Mouse (Mus musculus): ENCODE data around the gene Ankrd40.
A peak's percentile ranks its signal among the peaks of the same experiment; 100 is the strongest.

The Ankrd40 gene

DNA sequence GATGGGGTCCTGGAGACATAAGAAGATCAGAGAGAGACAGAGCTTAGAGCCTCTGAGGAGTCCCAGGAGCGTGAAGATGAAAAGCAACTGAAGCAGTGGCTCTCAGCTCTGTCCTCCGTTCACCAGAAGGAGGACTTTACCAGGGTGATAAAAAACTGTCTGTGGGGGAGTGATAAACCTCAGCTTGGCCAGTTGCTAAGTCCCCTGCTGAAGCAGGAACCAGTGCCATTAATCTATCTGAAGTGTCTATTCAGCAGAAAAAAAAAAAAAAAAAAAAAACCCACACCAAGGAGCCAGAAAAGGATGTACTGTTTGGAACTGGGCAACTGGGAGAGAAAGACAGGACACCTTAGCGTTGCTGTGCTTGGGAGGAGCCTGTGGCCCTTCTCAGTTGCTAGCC is 23.3 kb downstream of the Ankrd40 start:
- no peak for DNase-seq (ENCODE audit: extremely low spot score)

DNA sequence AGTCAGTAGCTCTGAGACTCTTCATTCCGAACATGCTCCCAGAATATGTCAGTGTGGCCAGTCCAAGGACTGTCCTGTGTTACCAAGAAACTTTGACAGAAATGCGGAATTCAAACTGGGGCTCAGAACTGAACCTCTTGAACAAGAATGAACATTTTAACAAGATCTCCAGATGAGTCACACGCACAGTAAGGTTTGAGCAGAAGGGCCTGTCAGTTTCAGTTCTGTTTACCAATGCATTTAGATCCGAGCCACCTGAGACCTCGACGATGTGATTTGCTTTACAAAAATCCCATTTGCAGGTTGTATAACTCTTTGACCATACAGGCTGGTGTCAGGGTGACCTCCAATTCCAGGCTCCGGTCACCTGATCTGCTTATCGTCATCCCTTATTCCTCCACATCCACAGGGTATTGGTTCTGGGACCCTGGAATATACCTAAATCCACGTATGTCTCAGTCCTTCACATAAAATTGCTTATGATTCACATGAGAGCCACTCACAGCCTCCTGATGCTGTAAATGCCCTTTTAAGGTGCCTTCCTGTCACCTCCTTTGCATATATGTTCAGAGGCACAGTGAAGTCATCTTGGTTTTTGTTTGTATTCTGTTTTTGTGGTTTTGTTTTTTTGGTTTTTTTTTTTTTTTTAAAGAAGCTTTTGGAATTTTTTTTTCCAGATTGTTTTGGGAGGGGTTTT is 27.9 kb downstream of the Ankrd40 start:
- no peak for DNase-seq (ENCODE audit: extremely low spot score)

DNA sequence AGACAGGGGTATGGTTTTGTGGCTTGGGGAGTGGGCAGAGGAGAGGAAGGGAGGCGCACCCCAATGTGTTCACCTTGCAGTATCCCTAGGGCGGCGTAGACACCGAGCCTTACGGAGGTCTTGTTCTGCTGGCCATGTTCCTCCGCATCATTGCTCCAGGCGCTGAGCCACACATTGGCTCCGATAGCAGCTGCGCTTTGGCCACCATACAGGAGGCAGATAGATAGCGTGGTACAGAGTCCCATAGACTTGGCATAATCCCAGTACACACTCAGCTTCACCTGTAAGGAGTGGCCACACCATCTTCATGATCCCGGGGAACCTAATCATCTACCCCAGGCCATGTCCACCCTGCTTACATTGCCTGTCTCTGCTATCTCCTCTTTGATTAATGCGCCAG is 31.4 kb downstream of the Ankrd40 start:
- no peak for DNase-seq (ENCODE audit: extremely low spot score)

DNA sequence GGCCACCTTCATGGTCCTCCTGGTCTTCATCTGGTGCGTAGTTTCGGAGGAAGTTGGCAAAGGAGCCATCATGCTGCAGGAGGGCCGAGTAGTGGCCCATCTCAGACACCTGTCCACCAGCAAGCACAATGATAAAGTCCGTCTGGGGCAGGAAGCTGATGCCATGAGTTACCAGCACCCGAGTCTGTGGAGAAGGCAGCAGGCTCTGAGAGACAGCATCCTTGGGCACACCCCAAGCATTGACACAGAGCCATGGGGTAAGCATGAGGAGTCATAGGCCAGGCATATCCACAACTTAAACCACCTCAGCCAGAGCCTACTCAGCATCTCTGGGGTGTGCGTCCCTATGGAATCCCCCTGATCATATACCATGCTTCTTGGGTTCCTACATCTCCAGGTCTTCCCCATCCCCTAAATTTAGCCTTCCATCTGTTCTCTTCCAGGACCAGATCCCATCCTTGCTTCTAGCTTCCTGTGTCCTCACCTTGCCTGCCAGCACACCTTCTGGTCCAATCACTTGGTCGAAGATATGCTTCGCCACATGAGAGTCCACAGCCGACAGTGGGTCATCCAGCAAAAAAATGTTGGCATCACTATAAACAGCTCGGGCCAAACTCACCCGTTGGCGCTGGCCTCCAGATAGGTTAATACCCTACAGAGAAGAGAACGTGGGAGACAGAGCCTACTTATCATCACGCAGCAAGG is 33.5 kb downstream of the Ankrd40 start:
- DNase-seq (ENCODE audit: extremely low spot score), result no peak

DNA sequence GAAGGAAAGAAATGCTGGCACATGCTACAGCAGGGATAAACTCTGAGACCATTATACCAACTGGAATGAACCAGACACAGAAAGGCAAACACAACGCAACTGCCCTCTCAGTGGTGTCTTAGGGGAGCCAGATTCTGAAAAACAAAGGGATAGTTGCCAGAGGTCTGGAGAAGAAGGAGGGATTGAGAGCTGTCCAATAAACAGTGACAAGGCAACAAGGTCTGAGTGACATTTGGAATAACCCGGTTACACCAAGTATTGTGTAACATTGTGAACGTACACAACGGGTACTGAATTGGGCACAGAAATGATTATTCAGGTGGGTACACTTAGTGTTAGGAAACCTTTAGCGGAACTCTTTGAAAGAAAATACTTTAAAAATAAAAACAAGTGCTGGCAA is 34.3 kb downstream of the Ankrd40 start:
- DNase-seq (ENCODE audit: extremely low spot score), result no peak

DNA sequence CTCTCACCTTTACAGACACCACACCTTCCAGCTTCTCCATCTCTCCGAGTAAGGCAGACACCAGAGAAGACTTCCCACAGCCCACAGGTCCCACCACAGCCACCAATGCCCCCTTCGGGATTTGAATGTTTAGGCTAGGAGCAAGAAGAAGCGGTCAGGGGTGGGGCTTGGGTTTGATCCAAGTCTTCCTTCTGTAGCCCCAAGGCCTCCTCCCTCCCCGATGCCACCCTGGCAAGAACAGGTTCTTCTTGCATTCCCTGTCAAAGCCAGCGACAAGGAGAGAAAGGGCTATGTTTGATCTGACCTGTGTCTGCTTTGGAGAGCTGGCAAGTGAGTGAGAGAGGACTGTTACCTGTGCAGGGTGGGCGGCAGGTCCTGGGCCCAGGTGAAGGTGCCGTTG is 35.9 kb downstream of the Ankrd40 start:
- DNase-seq (ENCODE audit: extremely low spot score), result no peak

DNA sequence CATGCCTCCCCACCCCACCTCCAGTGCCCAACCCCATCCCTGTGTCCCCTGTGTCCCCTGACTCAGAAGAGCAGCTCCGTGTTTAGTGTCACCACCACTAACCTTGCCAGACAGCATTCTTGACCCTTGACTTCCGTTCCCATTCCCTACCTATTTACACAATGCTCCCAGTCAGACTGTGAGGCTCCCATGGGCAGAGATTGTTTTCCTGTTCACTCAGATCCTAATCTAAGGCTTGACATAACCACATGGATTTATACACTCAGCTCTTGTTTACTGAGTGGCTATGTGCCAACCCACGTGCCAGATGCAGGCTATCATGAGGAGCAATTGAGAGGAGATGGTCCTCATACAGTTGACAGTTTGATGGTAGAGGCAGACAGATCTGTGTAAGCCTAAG is 37.5 kb downstream of the Ankrd40 start:
- no peak for DNase-seq (ENCODE audit: extremely low spot score)

DNA sequence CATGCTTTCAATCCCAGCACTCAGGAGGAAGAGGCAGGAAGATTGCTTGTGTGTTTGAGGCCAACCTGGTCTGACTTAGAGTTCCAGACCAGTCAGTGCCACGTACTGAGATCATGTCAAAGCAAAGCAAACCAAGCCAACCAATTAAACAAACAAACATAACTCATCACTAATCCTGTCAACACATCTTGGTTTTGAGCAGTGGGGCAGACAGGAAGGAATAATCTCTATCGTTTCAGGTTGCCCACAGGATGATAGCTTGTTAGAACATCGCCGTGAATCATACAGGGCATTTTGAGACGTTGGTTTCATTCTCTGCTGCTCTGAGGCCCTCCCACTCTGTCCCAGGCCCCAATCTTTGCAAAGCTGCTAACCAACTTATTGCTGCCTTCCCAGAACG is 42.2 kb downstream of the Ankrd40 start:
- DNase-seq (ENCODE audit: extremely low spot score), result no peak

DNA sequence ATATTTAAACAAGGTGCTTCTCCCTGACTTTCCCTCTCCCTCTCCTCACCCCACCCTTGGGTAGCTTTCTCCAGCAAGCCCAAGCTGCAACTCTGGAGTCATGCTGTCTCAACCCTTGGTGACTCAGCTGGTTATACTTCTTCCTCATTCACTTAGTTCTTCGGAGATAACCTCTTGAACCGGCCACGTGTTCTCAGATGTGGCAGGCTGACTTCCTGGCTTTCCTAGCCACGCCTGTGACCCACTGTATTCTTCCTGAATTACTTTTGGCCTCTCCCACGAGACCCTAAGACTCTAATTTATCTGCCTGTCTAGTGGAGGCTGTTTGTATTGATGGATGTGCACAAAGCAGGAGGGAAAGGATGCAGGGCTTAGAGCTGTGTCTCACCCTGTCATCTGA is 43.0 kb downstream of the Ankrd40 start:
- DNase-seq (ENCODE audit: extremely low spot score), result no peak

DNA sequence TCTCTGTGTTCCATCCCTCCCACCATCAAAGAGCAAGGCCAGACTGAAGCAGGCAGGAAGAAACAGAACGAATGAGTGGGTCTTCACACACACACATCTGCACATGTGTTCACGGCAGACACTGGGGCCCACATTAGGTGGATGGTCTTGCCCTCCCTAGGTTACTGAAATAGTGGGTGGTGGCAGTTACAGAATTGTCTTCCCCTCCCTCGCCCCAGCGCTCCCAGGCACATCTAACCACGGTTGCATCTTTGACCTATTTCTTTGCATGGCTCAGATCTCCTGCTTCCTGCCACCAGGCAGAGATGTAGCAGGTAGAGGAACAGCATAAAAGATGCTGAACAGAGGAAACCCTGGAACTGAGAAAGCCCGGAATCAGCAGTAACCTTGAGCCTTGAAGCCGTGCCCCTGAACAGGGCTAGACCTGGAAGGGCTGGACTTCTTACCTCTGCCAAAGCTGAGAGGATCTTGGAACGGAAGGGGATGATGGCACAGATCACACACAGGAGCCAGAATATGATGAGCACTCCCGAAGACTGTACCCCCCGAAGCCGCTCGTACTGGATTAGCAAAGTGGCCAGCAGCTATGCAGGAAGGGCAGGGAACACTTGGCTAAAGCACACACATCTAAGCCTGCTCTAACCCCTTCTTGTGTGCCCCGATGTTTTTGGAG is 46.6 kb downstream of the Ankrd40 start:
- DNase-seq (ENCODE audit: extremely low spot score), result no peak

DNA sequence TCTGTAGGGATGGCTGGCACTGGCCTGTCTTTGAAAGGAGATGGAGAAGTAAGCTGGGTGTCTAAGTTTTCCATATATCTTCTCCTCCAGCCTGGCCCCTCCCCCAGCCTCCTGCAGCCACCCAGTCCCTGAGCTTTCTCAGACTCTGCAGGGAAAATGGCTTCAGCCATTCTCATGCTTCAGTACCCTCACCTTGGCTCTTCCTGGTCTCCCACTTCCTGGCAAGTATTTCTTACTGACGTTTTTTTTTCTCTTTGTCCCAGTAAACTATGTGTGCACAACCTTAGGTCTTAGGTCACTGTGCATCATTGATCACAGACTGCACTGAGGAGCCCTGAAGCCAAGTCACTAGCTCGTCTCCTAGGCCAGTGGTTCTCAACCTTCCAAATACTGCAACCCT is 51.3 kb downstream of the Ankrd40 start:
- DNase-seq (ENCODE audit: extremely low spot score), result no peak

DNA sequence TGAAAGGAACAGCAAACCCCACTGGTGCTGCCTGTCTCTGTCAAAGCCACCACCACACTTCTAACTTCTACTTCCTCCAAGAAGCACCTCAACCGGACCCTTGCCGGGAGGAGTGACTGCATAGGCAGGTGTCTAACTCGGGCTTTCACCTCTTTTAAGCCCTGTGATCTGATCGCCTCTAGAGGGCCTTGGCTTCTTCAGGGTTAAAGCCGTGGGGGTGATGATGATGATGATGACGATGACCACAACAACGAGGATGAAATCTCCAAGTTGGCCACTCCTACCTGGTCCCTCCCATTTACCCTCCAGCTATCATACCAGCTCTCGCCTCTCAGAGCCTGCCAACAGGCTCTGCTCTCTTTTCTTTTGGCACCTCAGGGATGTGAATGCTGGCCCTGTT is 51.9 kb downstream of the Ankrd40 start:
- no peak for DNase-seq (ENCODE audit: extremely low spot score)

DNA sequence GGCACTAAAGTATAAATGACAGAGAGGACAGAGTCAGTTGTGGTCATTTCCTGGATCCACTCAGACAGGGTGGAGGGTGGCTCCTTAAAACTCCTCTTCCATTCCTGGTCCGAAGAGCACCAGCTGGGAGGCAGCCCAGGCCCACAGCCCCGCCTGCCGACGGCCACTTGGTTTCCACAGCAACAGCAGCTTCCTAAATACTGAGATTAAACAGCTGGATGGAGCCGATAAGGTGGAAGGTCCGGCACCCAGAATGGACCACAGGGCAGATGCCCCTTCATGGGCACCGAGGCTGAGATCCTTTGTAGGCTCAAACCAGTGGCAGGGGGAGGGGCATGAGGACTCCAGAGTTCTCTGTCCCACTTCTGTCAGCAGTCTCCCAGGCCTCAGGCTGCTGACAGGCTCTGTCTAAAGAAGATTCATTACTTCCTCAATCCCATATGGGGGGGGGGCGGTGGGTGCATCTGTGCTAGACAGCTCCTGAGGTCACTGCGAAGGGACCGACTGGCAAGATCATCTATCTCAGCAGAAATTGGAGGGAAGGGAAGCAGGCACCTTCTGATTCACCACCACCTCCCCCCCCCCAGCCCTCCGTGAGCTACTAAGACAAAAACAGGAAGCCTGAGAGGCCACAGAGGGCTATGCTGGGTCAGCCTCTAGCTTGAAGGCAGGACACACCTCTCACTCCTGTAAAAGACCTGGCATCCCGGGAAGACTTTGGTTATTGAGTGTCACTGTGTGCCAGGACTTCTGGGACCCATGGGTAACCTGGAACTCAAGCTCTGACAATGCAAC is 58.4 kb downstream of the Ankrd40 start:
- peak; percentile 62 for DNase-seq (ENCODE audit: extremely low spot score)

DNA sequence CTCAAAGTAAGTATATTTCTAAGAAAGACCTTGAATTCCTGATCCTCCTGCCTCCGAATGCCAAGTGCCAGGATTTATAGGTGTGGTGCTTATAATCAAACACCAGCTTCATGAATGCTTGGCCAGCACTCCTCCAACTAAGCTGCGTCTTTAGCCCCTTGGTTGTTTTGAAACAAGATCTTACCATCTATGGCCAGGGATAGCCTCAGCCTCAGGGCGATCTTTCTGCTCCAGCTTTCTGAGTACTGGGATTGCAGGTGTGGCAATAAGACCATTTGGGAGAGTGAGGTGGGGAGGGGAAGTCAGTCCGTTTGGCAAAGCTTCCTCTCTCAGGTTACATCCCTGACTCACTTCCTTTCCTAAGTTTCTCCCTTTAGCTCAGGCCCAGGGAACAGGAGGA is 60.0 kb downstream of the Ankrd40 start:
- no peak for DNase-seq (ENCODE audit: extremely low spot score)

DNA sequence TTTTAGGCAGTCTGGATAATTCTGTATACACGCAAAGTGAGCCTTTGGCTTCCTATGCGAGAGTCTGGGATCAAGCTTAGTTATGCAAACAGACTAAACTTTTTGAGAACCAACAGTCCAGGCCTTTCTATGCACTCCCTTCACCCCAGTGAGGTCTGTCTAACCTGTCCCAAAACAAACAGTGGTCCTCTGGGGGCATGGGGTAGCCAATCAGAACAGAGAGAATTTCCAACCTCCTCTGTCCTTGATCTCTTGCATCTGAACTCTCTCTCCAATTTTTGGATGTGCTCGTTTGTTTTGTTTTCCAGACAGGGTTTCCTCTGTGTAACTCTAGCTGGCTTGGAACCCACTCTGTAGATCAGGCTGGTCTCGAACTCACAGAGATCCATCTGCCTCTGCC is 61.2 kb downstream of the Ankrd40 start:
- DNase-seq (ENCODE audit: extremely low spot score), result no peak

DNA sequence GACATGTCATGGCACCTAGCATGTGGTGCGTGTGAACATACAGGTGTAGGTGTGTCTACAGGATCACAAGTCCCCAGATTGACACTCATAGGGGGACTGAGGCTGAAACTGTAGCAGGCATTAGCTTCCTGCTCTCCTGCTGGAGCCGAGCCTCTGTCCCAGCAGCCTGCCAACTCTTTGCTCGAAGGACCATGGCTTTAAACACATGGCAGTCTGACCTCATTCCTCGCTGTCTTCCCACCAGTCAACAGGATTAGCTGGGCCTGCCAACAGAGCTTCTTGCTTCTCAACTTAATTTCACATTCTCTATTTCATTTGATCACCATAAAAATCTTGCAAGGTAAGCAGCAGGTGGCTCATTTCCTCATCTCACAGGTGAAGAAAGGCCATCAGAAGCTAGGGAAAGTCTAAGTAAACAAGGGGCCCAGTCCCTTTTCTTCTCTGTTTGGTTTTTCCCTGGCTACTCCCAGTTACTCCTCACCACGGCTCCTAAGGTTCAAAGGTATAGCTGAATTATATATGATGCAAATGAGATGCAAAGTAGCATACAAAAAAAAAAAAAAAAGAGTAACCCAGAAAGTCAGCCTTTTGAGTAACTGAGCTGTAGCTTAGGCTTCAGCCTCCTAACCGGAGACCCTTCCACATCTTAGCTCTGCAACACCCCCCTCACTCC is 62.1 kb downstream of the Ankrd40 start:
- no peak for DNase-seq (ENCODE audit: extremely low spot score)

DNA sequence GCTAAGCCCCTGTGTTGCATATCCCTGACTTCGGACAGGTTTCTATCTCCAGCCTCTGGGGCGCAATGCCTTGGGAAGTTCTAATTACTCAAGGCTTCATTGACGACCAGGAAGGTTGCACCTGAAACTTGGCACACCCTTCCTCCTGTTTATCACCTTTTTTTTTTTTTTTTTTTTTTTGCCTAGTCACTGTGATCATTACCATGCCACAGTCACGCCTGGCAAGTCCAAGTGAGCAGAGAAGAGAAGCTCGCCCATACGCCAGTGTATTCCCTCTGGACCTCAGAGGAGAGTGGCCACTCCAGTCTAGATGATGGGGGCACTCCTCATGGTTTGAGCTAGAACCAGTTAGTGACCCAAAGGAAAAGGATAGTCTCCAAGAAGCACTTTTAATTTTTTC is 63.0 kb downstream of the Ankrd40 start:
- DNase-seq (ENCODE audit: extremely low spot score), result no peak
